Mouse (Mus musculus) G1E (cell line): ENCODE results near the gene Emilin1.

ENCODE experiments used
- CTCF ChIP-seq: IDR thresholded peaks from 2 replicates; pipeline ENCODE4 v1.5.1; 2012; ENCODE audit warnings: low read depth, low read length, inconsistent platforms, mixed read lengths
- GATA2 ChIP-seq: IDR thresholded peaks from 2 replicates; pipeline ENCODE4 v1.6.1; 2012; ENCODE audit warnings: low read depth, low read length, inconsistent platforms, borderline replicate concordance
- POLR2AphosphoS5 ChIP-seq: IDR thresholded peaks from 2 replicates; pipeline ENCODE4 v1.6.1; 2012; ENCODE audit warnings: low read depth, low read length, inconsistent platforms; ENCODE audit not compliant: insufficient replicate concordance
- TAL1 ChIP-seq: conservative IDR thresholded peaks from 2 replicates; pipeline ENCODE4 v1.6.1; 2012; ENCODE audit warnings: low read depth, low read length, inconsistent platforms, mixed read lengths

GRCm38 (mm10) chr5:30924614-30925013 is 11.4 kb downstream of the Emilin1 start:
- TF ChIP-seq TAL1: no peak
- no peak for TF ChIP-seq CTCF
- no peak for TF ChIP-seq GATA2
- no peak for TF ChIP-seq POLR2AphosphoS5
